Mouse (Mus musculus) embryonic fibroblast, embryonic 13.5 days (primary cell): ENCODE data around the gene 2610028H24Rik.

Experiments
- CTCF ChIP-seq: IDR thresholded peaks from 2 replicates; pipeline ENCODE4 v1.5.1; 2011; ENCODE audit warnings: mild to moderate bottlenecking, control low read depth, low read length, moderate library complexity, borderline replicate concordance; ENCODE audit not compliant: insufficient read depth
- POLR2A ChIP-seq: IDR thresholded peaks from 2 replicates; pipeline ENCODE4 v1.6.1; 2011; ENCODE audit warnings: low read depth, mild to moderate bottlenecking, control low read depth, low read length, moderate library complexity

GRCm38 (mm10) chr10:76416811-76417210 is 32.1 kb upstream of the 2610028H24Rik start:
- TF ChIP-seq POLR2A (no peak), CTCF (no peak)
